Mouse (Mus musculus) heart, adult 2 months (tissue): ENCODE data around the gene Chrnd.

ENCODE experiments used
- CTCF ChIP-seq: fragments of 200-600 bp; IDR thresholded peaks from 2 replicates; pipeline ENCODE4 v1.8.1; 2022; ENCODE audit warnings: antibody characterized with exemption, mild to moderate bottlenecking, moderate library complexity
- EP300 ChIP-seq: fragments of 200-500 bp; IDR thresholded peaks from 2 replicates; pipeline ENCODE4 v1.6.1; 2011; ENCODE audit warnings: low read depth, low read length, control low read depth; ENCODE audit not compliant: insufficient read depth
- POLR2A ChIP-seq: fragments of 200-500 bp; IDR thresholded peaks from 2 replicates; pipeline ENCODE4 v1.6.1; 2011; ENCODE audit warnings: mild to moderate bottlenecking, low read depth, low read length, control low read depth; ENCODE audit not compliant: insufficient read depth

DNA sequence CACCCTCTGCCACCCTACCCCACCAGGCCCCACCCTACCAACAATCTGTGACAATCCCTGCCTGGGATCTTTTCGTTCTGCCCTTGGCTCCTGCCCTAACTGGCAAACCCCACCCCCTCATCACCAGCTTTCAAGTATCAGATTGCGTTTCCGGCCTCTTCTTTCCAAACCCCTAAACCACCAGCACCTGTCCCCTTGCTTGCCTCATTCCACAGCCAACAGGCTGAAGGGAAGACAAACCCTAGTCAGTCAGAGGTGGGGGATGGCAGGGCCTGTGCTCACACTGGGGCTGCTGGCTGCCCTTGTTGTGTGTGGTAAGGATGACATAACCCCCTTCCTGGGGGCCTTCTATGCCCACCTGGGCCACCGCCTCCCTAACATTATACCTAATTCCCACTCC lies at the start of gene Chrnd:
- TF ChIP-seq EP300 (no peak), CTCF (no peak), POLR2A (no peak)
